Mouse (Mus musculus): ENCODE results near the gene Lingo4.

DNA sequence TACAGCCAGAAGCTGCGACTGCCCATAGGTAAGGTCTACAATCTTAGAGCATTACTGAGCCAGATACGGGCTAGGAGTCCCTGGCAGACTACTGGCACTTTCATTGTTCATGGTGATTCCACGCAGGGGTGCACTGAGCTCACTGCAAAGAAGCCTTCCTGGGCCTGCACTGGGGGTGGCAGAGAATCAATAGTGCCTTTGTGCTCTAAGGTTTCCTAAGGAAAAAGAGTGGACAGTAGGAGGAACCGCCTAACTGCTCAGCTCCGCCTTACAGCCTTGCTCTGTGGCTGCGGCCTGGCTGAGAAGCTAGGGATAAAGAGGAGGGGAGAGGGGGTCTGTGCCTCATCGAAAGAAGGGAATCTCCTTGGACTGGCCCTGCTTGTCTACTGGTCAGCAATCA, 36.2 kb upstream of the Lingo4 start, which contains the start of gene C2cd4d:
- no peak for TF ChIP-seq CTCF (IDR thresholded peaks at IDR 0.05; ENCODE audit: borderline replicate concordance, insufficient read depth, low read length)
- TF ChIP-seq POLR2A (IDR thresholded peaks at IDR 0.05; ENCODE audit: low read depth, low read length) = no peak
